In genomic region chr12:110049154-110049736, GRCm38 (mm10) we compare ENCODE assay signal across 13 mouse cellular contexts.
DNase-seq lines count a peak whose midpoint lies in the region; ATAC-seq lines count a peak whose summit lies in the region.
"Had no signal": no experiment of that assay in that cellular context is flagged by ENCODE, and none has a peak within 500 bp of the region (broad histone marks: within the 10 kb centered on the region; RNA-seq: fewer than 3 reads in every experiment).

No protein-coding gene starts in this region.

- intact Hi-C loops in heart, postnatal 36 days (cut with DNase I), result no loop called here
- intact Hi-C loops in left cerebral cortex, postnatal 25 days (cut with DNase I), result loop anchor here (10.0 kb wide), 1 partner anchor 604 kb away; no protein-coding TSS in a partner anchor
- intact Hi-C loops in gastrocnemius, postnatal 14 days (cut with DNase I; ENCODE audit: low total_unique reads), result no loop called here

- no peak for ATAC-seq in megakaryocyte-erythroid progenitor cell, adult 5-6 weeks (replicated peaks; ENCODE audit: low FRiP score, low TSS enrichment, poor library complexity, severe bottlenecking)
- ATAC-seq: liver, postnatal 0 days; Patski had no signal

- peak; percentile 92 for DNase-seq in heart, adult 11 months
- no peak for DNase-seq in heart, postnatal 36 days
- peak; percentile 42 to 80 for DNase-seq in left cerebral cortex, postnatal 25 days (ENCODE audit: low spot score in 2 of 2)
- no peak for DNase-seq in left cerebral cortex, adult 11 months (ENCODE audit: low spot score)
- peak; percentile 34 for DNase-seq in layer of hippocampus, adult 11-12 months (ENCODE audit: low spot score)
- peak; percentile 37 for DNase-seq in right cerebral cortex, postnatal 14 days
- no peak for DNase-seq in gastrocnemius, postnatal 14 days
- DNase-seq: adrenal gland, postnatal 36 days; kidney, adult 11 months; liver, postnatal 0 days; thymus, postnatal 36 days had no signal

Comparison
In these comparisons a context has a peak if more than half of its experiments do, and no peak if none do; other contexts are left out.
1. DNase-seq: peak in heart, adult 11 months (single experiment), left cerebral cortex, postnatal 25 days (2 of 2), layer of hippocampus, adult 11-12 months (single experiment) and right cerebral cortex, postnatal 14 days (single experiment); none in heart, postnatal 36 days (0 of 2), left cerebral cortex, adult 11 months (single experiment) and gastrocnemius, postnatal 14 days (single experiment).